Mouse (Mus musculus) forebrain, embryonic 15.5 days (tissue): ENCODE results near the gene Wdr18. TPM values are rescaled to one million over a fixed set of nuclear protein-coding genes. Genes with fewer than 3 reads are reported as not detected.

Source experiments
- ATAC-seq: fragments of 200-750 bp; cut with Nextera tagmentation; replicated peaks from 2 replicates; pipeline ENCODE4 v1.8.0; 2017; ENCODE audit warnings: mild to moderate bottlenecking, moderate TSS enrichment, moderate library complexity
- H3K27ac ChIP-seq: fragments of 300-500 bp; sonication (generic); replicated peaks from 2 replicates; pipeline ENCODE4 v1.5.1; 2015; ENCODE audit warnings: mild to moderate bottlenecking, inconsistent platforms
- H3K27me3 ChIP-seq: fragments of 300-500 bp; sonication (generic); 2 replicates; pipeline ENCODE4 v1.6.1; 2015; ENCODE audit warnings: inconsistent platforms
- H3K36me3 ChIP-seq: fragments of 300-500 bp; sonication (generic); 2 replicates; pipeline ENCODE4 v1.6.1; 2015; ENCODE audit warnings: mild to moderate bottlenecking, inconsistent platforms
- H3K4me1 ChIP-seq: fragments of 300-500 bp; sonication (generic); 2 replicates; pipeline ENCODE4 v1.6.1; 2015; ENCODE audit warnings: inconsistent platforms
- H3K4me2 ChIP-seq: fragments of 300-500 bp; sonication (generic); replicated peaks from 2 replicates; pipeline ENCODE4 v1.6.1; 2015; ENCODE audit warnings: mild to moderate bottlenecking, inconsistent platforms
- H3K4me3 ChIP-seq: fragments of 300-500 bp; sonication (generic); 2 replicates; pipeline ENCODE4 v1.5.1; 2015; ENCODE audit warnings: mild to moderate bottlenecking, inconsistent platforms
- H3K9ac ChIP-seq: fragments of 300-500 bp; sonication (generic); replicated peaks from 2 replicates; pipeline ENCODE4 v1.6.1; 2015; ENCODE audit warnings: mild to moderate bottlenecking, inconsistent platforms
- H3K9me3 ChIP-seq: fragments of 300-500 bp; sonication (generic); 2 replicates; pipeline ENCODE4 v1.6.1; 2016; ENCODE audit warnings: inconsistent platforms
- WGBS: fragments of 180-500 bp; shearing (Covaris S2); methylation state at CpG from one replicate; pipeline ENCODE4 v1.1.7; 2015; ENCODE audit warnings: mixed read lengths; 5-methylcytosine and 5-hydroxymethylcytosine counted together
- polyA plus RNA-seq: library from polyadenylated mRNA; unstranded; fragments of >200 nt; fragmentation: Nextera tagmentation; extraction: Ambion mirVana; gene quantifications from 2 replicates; pipeline ENCODE4 v1.2.1, GENCODE M21; 2015

Gene Wdr18
- polyA plus RNA-seq, 1 experiment from 2014 or later = 89.2 TPM

DNA sequence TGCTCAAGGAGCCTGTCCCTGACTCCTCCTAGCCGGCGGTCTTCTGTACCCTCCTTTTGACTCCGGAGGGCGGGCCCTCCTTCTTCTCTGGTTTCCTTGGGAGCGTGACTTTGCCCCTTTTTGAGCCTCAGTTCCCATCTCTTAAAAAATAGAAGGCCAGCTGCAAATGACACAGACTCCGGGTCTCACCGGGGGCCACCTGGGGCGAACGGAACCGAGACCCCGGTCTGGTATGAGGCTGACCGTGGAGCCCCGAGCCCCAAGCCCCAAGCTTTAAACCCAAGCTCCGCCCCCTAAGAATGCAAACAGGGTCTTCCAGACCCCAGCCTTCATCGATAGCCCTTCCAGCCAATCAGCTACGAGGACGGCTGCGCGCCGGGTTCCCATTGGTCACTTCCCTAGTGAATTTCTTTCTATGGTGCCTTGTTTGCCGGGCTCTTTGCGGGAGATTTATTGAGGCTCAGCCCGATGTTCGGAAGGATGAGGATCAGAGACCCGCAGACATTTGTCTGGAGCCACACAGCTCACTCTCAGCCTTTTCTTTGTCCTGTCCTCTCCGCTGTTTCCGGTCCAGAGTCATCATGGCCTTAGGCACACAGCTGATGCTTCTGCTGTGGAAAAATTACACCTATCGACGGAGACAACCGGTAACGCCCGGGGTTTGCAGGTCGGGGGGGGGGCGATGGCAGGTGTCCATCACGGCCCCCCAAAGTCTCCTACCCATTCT lies 37.2 kb downstream of the Wdr18 start:
- Histone ChIP-seq H3K9ac (peak overlapping the region; percentile 62), H3K36me3 (no peaks in the 10 kb centered on the region), H3K4me1 (peaks cover 16% of the 10 kb centered on the region), H3K27ac (peak overlapping the region; percentile 53), H3K9me3 (no peaks in the 10 kb centered on the region), H3K27me3 (peaks cover 6% of the 10 kb centered on the region; the same call in 1 of the 2 replicates), H3K4me2 (peak overlapping the region; percentile 87), H3K4me3 (peak overlapping the region; percentile 57)
- WGBS = under 1% methylated on average over 34 of the region's 35 CpGs
- ATAC-seq = peak; percentile 83

DNA sequence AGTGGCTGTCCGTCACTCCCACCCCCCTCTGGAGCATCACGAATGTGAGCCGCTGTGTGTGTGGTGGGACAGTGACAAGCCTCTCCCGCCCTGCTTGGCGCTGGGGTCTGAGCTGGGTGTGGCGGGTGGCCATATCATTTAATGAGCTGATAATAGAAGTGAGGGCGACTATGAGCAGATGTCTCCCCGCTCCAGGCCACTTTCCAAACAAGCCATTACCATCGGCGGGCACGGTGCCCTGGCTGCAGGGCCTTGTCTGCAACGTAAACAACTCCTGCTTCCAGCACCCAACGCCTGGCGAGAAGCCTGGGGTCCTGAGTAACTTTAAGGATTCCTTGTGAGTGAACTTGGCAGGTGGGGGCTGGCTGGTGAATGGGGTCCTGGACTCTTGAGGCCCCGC lies 37.9 kb downstream of the Wdr18 start:
- peaks cover 9% of the 10 kb centered on the region; the same call in 1 of the 2 replicates for H3K27me3 ChIP-seq
- peak overlapping the region; percentile 87 for H3K4me2 ChIP-seq
- peaks cover 16% of the 10 kb centered on the region for H3K4me1 ChIP-seq
- 5% methylated on average over 15 of the region's 15 CpGs for WGBS
- H3K36me3 ChIP-seq = no peaks in the 10 kb centered on the region
- H3K9ac ChIP-seq = peak overlapping the region; percentile 62
- peak; percentile 41 for ATAC-seq
- peak overlapping the region; percentile 57 for H3K4me3 ChIP-seq
- H3K27ac ChIP-seq = peak overlapping the region; percentile 53
- H3K9me3 ChIP-seq = no peaks in the 10 kb centered on the region

DNA sequence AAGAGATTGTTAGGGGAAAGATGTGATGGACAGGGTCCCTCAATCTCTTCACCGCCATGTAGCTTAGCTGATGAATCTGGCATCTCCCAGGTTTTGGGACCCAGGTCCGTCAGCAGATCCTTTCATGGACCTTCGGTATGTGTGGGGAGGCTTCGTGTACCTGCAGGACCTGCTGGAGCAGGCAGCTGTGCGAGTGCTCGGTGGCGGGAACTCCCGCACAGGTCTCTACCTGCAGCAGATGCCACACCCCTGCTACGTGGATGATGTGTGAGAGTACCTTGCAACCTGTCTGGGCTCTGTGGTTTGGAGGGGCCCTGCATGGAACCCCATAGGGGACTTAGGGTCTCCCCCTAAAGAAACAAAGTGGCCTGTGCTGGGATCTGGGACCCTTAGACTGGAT lies 42.0 kb downstream of the Wdr18 start:
- no peak overlapping the region for H3K9ac ChIP-seq
- peaks cover 11% of the 10 kb centered on the region for H3K4me1 ChIP-seq
- no peak overlapping the region for H3K27ac ChIP-seq
- H3K9me3 ChIP-seq = no peaks in the 10 kb centered on the region
- no peaks in the 10 kb centered on the region for H3K36me3 ChIP-seq
- ATAC-seq = no peak
- peaks cover 17% of the 10 kb centered on the region; the same call in 1 of the 2 replicates for H3K27me3 ChIP-seq
- no peak overlapping the region for H3K4me3 ChIP-seq
- WGBS = 77% methylated on average over 9 of the region's 9 CpGs
- H3K4me2 ChIP-seq = no peak overlapping the region

DNA sequence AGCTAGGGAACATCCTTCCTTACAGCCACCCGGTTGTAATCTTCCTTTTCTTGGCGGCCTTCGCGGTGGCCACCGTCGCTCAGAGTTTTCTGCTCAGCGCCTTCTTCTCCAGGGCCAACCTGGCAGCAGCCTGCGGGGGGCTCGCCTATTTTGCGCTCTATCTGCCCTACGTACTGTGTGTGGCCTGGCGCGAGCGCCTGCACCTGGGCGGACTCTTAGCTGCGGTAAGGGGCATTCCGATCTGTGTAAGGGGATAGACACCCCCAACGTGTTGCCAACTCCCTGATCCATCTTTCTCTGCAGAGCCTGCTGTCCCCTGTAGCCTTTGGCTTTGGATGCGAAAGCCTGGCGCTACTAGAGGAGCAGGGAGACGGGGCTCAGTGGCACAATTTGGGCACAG lies 42.9 kb downstream of the Wdr18 start:
- Histone ChIP-seq H3K4me3 (no peak overlapping the region), H3K9ac (no peak overlapping the region), H3K36me3 (no peaks in the 10 kb centered on the region), H3K9me3 (no peaks in the 10 kb centered on the region), H3K4me2 (no peak overlapping the region), H3K27me3 (peaks cover 17% of the 10 kb centered on the region; the same call in 1 of the 2 replicates), H3K27ac (no peak overlapping the region), H3K4me1 (peaks cover 6% of the 10 kb centered on the region)
- no peak for ATAC-seq
- WGBS = 21% methylated on average over 21 of the region's 21 CpGs

DNA sequence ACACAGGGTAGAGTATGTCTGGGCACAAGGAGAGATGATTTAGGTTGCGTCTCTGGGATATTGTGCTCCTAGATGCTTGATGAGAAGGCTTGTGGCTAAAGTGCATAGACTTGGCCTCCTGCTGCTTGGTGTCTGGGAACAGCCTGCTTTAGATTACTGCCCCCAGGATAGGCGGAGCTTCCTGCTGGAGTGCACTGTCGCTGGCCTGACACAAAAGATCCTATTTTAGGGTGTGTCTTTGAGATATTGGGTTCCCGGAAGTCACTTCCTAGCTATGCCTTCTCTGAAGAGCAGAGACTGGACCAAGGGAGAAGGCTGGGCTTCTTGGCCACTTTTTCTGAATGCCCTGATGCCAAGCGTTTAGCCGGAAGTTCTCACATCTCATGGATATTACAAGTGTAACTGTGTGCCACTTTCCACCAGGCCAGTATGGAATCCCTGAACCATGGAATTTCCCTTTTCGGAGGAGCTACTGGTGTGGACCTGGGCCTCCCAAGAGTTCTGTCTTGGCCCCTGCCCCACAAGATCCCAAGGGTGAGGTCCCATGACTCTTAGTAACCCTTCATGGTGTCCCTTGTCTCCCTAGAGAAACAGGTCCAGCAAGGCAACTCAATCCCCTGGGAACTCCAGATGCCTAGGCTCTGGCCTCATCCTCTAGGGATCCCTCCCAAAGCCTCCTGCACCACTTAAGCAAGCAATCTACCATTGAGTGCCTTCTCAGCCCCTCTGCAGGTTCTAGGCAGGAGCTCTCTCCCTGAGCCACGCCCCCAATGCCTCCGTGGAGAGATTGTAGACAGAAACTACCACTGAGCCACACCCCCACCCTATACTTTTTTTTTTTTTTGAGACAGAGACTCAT lies 43.7 kb downstream of the Wdr18 start:
- no peaks in the 10 kb centered on the region for H3K4me1 ChIP-seq
- no peak overlapping the region for H3K9ac ChIP-seq
- H3K36me3 ChIP-seq = no peaks in the 10 kb centered on the region
- peaks cover 17% of the 10 kb centered on the region; the same call in 1 of the 2 replicates for H3K27me3 ChIP-seq
- no peaks in the 10 kb centered on the region for H3K9me3 ChIP-seq
- H3K4me2 ChIP-seq = no peak overlapping the region
- no peak overlapping the region for H3K27ac ChIP-seq
- WGBS = 67% methylated on average over 9 of the region's 9 CpGs
- ATAC-seq = no peak
- no peak overlapping the region for H3K4me3 ChIP-seq

DNA sequence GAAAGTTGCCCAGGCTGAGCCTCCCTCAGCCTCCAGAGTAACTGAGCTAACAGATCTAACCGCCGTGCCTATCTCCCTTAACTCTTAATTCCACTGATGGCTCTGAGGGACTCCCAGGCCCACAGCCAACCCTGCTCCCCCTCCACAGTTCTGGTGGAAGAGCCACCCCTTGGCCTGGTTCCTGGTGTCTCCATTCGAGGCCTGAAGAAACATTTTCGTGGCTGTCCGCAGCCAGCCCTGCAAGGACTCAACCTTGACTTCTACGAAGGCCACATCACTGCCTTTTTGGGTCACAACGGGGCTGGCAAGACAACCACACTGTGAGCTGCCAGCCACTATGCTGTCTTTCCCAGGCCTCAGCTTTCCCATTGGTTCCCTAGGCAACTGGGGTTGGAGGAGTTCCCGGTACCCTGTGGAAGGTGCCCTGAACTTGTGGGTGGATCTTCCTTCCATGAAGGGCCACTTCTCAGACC lies 44.3 kb downstream of the Wdr18 start:
- no peaks in the 10 kb centered on the region for H3K36me3 ChIP-seq
- WGBS = 90% methylated on average over 8 of the region's 8 CpGs
- no peaks in the 10 kb centered on the region for H3K9me3 ChIP-seq
- H3K9ac ChIP-seq = no peak overlapping the region
- no peak for ATAC-seq
- H3K4me3 ChIP-seq = no peak overlapping the region
- H3K27ac ChIP-seq = no peak overlapping the region
- H3K27me3 ChIP-seq = peaks cover 17% of the 10 kb centered on the region; the same call in 1 of the 2 replicates
- H3K4me1 ChIP-seq = no peaks in the 10 kb centered on the region
- H3K4me2 ChIP-seq = no peak overlapping the region

DNA sequence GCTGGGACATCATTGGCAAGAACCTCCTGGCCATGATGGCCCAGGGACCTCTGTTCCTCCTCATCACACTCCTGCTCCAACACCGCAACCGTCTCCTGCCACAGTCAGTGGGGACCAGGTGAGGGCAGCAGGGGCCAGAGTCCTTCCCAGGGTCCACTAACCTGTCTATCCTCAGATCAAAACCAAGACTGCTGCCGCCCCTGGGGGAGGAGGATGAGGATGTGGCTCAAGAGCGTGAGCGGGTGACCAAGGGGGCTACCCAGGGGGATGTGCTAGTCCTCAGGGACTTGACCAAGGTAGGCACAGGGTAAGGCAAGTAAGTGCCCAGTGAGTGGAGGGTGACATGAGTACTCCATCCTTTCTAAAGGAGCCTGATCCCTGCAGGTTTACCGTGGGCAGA lies 51.8 kb downstream of the Wdr18 start:
- Histone ChIP-seq H3K36me3 (peaks cover 14% of the 10 kb centered on the region; the same call in 1 of the 2 replicates), H3K4me3 (no peak overlapping the region), H3K4me2 (no peak overlapping the region), H3K9me3 (peaks cover 10% of the 10 kb centered on the region; the same call in 1 of the 2 replicates), H3K9ac (no peak overlapping the region), H3K27ac (no peak overlapping the region), H3K4me1 (no peaks in the 10 kb centered on the region), H3K27me3 (peaks cover 47% of the 10 kb centered on the region)
- no peak for ATAC-seq
- WGBS = 90% methylated on average over 6 of the region's 6 CpGs

DNA sequence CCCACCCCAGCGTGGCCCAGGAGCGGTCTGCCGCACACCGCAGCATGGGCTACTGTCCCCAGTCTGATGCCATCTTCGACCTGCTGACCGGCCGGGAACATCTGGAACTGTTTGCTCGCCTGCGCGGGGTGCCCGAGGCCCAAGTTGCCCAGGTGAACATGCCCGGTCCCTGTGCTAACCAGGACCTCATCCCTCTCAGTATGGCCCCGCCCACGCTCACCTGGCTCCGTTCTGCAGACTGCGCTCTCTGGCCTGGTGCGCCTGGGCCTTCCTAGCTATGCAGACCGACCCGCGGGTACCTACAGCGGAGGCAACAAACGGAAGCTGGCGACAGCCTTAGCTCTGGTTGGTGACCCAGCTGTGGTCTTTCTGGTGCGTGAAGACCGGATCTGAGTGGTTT lies 53.7 kb downstream of the Wdr18 start:
- Histone ChIP-seq H3K4me2 (no peak overlapping the region), H3K9ac (no peak overlapping the region), H3K27ac (no peak overlapping the region), H3K36me3 (peaks cover 14% of the 10 kb centered on the region; the same call in 1 of the 2 replicates), H3K9me3 (peaks cover 10% of the 10 kb centered on the region; the same call in 1 of the 2 replicates), H3K4me1 (no peaks in the 10 kb centered on the region), H3K4me3 (no peak overlapping the region), H3K27me3 (peaks cover 54% of the 10 kb centered on the region)
- no peak for ATAC-seq
- 31% methylated on average over 25 of the region's 25 CpGs for WGBS

DNA sequence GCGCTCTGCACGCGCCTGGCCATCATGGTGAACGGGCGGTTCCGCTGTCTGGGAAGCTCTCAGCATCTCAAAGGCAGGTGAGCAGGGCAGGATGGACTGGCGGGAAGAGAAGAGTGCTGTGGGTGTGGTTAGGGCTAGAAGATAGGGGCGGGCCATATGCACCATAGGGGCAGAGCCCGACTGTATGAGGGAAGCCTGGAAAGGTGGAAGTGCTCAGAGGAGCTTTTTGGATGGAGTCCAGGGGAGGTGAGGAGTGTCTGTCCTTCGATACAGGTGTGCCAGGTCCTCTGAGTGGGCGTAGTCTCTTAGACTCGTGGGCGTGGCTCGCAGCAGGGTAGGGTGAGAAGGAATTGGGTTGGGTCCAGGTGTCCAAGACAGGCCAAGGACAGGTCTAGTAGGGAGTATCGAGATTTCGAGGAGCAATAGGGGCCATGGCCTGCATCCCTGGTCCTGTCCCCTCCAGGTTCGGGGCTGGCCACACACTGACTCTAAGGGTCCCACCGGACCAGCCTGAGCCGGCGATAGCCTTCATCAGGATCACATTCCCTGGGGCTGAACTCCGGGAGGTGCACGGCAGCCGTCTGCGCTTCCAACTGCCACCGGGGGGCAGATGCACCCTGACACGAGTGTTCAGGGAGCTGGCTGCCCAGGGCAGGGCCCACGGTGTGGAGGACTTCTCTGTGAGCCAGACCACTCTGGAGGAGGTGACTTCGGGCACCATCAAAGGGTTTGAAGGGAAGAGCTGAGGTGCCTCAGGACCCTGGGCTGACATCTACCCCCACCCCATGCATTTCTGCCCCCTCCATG lies 54.7 kb downstream of the Wdr18 start:
- no peak overlapping the region for H3K27ac ChIP-seq
- peaks cover 10% of the 10 kb centered on the region; the same call in 1 of the 2 replicates for H3K9me3 ChIP-seq
- H3K36me3 ChIP-seq = peaks cover 13% of the 10 kb centered on the region; the same call in 1 of the 2 replicates
- no peak overlapping the region for H3K4me3 ChIP-seq
- no peak overlapping the region for H3K9ac ChIP-seq
- H3K4me2 ChIP-seq = no peak overlapping the region
- no peak for ATAC-seq
- H3K4me1 ChIP-seq = no peaks in the 10 kb centered on the region
- peaks cover 64% of the 10 kb centered on the region for H3K27me3 ChIP-seq
- WGBS = 21% methylated on average over 28 of the region's 28 CpGs

DNA sequence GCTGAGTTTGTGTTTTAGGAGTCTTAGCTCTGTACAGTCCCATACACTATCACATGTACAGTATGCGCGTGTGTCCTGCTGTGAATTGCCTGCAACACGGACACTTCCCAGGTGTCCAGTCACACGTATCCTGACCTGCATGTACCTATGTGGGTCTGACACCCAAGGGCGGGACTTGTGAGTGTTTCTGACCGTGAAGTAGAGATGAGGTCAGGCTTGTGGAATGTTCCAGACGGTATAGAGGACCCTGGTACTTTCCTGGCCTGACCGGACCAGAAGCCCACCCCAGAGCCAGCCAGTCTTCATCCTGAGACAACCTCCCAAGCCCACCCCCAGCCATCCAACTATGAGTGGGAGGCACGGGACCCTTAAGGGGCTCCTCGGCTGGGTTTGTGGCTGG lies 55.6 kb downstream of the Wdr18 start:
- Histone ChIP-seq H3K9me3 (peaks cover 9% of the 10 kb centered on the region; the same call in 1 of the 2 replicates), H3K9ac (no peak overlapping the region), H3K4me2 (no peak overlapping the region), H3K36me3 (peaks cover 6% of the 10 kb centered on the region; the same call in 1 of the 2 replicates), H3K27ac (no peak overlapping the region), H3K4me1 (no peaks in the 10 kb centered on the region), H3K4me3 (no peak overlapping the region), H3K27me3 (peaks cover 70% of the 10 kb centered on the region)
- WGBS = 78% methylated on average over 10 of the region's 10 CpGs
- no peak for ATAC-seq

DNA sequence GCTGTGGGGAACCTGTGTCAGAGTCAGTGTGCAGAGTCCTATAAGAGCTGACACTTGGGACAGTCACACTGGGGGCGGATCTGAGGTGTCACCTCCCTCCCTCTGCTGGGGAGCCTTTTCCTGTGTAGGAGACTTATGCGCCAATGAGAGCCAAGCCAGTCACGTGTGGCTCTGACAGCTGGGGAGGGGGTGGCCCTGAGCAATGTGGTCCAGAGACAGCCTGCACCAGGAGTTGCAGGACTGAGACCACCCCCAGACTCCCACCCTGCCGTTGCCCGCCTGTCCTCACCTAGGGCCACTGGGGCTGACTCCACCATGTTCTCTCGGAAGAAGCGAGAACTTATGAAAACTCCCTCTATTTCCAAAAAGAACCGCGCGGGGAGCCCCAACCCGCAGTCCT lies 56.6 kb downstream of the Wdr18 start, which contains the start of gene Arhgap45:
Arhgap45 (plus strand) TSS at position 143 of the 400 bp plus-strand sequence.
- ATAC-seq = no peak
- Histone ChIP-seq H3K36me3 (no peaks in the 10 kb centered on the region), H3K9me3 (0 out of 2 replicates have a peak, but pooled peaks cover 2% of the 10 kb centered on the region), H3K4me1 (no peaks in the 10 kb centered on the region), H3K4me2 (no peak within 1 kb of the TSS), H3K27ac (no peak within 1 kb of the TSS), H3K27me3 (peaks cover 69% of the 10 kb centered on the region), H3K9ac (no peak within 1 kb of the TSS), H3K4me3 (no peak within 1 kb of the TSS)
- 68% methylated on average over 11 of the region's 11 CpGs for WGBS
